Mouse (Mus musculus) lung, adult 2 months (tissue): ENCODE data around the gene Clpb. TPM values are rescaled to one million over a fixed set of nuclear protein-coding genes. Genes with fewer than 3 reads are reported as not detected.

Experiments
- DNase-seq: peaks from one replicate; pipeline ENCODE4 v3.0.0; 2022
- H3K4me1 ChIP-seq: fragments of 200-500 bp; 2 replicates; pipeline ENCODE4 v1.6.1; 2011; ENCODE audit warnings: low read length; ENCODE audit not compliant: control insufficient read depth, insufficient read depth
- H3K4me3 ChIP-seq: fragments of 200-500 bp; replicated peaks from 2 replicates; pipeline ENCODE3; 2011; ENCODE audit warnings: low read depth, mild to moderate bottlenecking, control low read depth, low read length; ENCODE audit errors: extremely low read depth
- CTCF ChIP-seq: fragments of 200-500 bp; IDR thresholded peaks from 2 replicates; pipeline ENCODE4 v1.5.1; 2011; ENCODE audit warnings: mild to moderate bottlenecking, low read length, control low read depth; ENCODE audit not compliant: insufficient read depth
- POLR2A ChIP-seq: fragments of 200-500 bp; IDR thresholded peaks from 2 replicates; pipeline ENCODE4 v1.6.1; 2011; ENCODE audit warnings: low read depth, mild to moderate bottlenecking, control low read depth, low read length, borderline replicate concordance; ENCODE audit errors: extremely low read depth
- WGBS: fragments of 180-500 bp; shearing (Covaris S2); methylation state at CpG from one replicate; pipeline ENCODE4 v1.1.7; 2018; 5-methylcytosine and 5-hydroxymethylcytosine counted together
- polyA plus RNA-seq: library from polyadenylated mRNA; depleted of rRNA; stranded (reverse); fragments of >200 nt; gene quantifications from 2 replicates; pipeline ENCODE4 v1.2.3, GENCODE M21; 2012

Clpb gene
- polyA plus RNA-seq, 1 experiment = 15.5 TPM

DNA sequence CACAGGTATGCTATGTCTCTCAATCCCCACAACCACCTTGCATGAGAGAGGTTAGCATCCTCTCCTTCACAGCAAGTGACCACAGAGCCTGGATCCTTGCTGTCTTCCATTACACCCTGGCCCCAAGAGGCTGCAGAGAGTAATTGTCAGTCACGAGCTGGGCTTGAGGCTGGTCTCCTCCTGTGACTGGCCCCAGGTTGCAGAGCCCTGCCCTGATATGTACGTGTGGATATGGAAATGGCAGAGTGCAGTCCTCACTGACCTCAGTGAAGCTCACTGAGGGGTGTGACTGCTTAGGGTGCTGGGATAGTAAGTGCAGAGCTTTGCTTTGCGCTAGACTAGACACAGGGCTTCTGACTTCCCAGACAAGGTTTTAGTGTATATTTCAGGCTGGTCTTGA is 21.2 kb downstream of the Clpb start:
- TF ChIP-seq POLR2A (no peak), CTCF (no peak)
- WGBS = 80% methylated on average over 3 of the region's 3 CpGs
- no peak for DNase-seq
- Histone ChIP-seq H3K4me3 (no peak overlapping the region), H3K4me1 (no peaks in the 10 kb centered on the region)

DNA sequence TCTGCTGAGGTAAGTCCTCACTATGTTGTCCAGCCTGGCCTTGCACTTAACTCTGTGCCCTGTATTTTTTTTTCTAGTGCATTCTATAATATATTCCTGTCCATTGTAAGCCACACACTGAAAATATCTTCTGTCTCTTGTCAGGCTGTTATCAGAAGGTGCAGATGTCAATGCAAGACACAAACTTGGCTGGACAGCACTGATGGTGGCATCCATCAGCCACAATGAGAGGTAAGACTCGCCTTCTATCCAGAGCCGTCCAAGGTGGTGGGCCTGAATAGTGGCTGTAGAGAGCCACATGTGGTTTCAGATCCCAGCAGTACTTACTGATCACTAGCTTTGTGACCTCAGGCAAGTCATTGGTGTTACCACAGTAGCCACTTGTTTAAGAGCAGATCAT is 23.7 kb downstream of the Clpb start:
- WGBS = 92% methylated on average over 2 of the region's 2 CpGs
- H3K4me3 ChIP-seq = no peak overlapping the region
- TF ChIP-seq POLR2A = no peak
- no peak for TF ChIP-seq CTCF
- H3K4me1 ChIP-seq = no peaks in the 10 kb centered on the region
- DNase-seq = no peak

DNA sequence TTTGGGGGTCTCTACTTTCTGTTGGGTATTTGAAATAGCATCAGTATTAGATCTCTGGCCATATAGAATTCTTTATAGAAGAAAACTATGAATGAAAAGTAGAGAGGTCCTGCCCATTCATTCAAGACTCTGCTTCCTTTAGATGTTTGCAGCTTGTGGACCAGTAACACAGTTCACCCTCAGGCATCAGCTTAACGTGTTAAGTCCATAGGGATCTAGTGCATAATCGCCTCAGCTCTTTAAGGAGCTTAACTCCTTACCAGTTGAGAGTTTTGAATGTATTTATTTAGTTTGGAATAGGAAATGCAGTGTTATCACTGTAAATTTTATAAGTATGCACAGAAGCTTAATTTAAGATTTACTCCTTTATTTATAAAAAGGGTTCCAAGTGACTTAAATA is 27.0 kb downstream of the Clpb start:
- DNase-seq = no peak
- WGBS = 81% methylated on average over 2 of the region's 2 CpGs
- peaks cover 3% of the 10 kb centered on the region; the same call in 1 of the 2 replicates for H3K4me1 ChIP-seq
- no peak overlapping the region for H3K4me3 ChIP-seq
- TF ChIP-seq CTCF (no peak), POLR2A (no peak)

DNA sequence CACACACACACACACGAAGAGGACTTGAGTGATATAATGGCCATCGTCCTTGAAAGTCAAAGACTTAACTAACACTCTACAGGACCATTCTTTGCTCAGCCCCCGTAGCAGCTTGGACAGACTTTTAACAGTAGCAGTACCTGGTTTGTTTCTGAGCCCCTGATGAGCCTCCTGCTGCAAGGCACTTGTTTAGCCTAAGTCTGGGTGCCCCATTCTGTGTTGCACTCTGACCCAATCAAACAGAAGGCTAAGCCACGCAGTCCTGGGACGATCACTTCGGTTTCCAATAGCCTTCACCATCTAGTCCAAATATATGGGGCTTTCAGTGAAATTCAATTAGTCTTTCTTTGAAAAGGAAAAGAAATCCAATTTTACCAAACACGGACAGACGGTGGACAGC is 28.4 kb downstream of the Clpb start:
- WGBS = 86% methylated on average over 8 of the region's 8 CpGs

DNA sequence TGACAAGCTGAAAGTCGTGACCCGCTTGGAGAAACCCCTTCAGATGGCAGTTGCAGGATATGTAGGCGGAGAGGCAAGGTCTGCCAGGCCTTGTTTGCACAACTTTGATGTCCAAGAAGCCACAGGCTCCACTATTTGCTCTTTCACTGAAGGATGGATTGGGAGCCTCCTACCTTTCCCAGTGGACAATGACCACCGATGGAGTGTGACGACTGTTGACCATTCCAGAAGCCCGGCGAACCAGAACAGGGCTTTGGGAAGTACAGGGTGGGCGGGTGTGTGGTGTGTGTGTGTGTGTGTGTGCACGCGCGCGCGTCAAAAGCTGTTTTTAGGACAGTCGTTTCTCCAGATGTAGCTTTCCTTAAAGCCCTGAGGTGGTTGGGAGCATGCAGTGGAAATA is 29.0 kb downstream of the Clpb start:
- DNase-seq = no peak
- no peak overlapping the region for H3K4me3 ChIP-seq
- WGBS = 83% methylated on average over 14 of the region's 14 CpGs
- peaks cover 5% of the 10 kb centered on the region; the same call in 1 of the 2 replicates for H3K4me1 ChIP-seq
- TF ChIP-seq CTCF (no peak), POLR2A (no peak)

More for the DNA sequence above, 28.4 kb downstream of the Clpb start:
- Histone ChIP-seq H3K4me1 (peaks cover 5% of the 10 kb centered on the region; the same call in 1 of the 2 replicates), H3K4me3 (no peak overlapping the region)
- no peak for DNase-seq
- TF ChIP-seq CTCF = no peak
- no peak for TF ChIP-seq POLR2A

DNA sequence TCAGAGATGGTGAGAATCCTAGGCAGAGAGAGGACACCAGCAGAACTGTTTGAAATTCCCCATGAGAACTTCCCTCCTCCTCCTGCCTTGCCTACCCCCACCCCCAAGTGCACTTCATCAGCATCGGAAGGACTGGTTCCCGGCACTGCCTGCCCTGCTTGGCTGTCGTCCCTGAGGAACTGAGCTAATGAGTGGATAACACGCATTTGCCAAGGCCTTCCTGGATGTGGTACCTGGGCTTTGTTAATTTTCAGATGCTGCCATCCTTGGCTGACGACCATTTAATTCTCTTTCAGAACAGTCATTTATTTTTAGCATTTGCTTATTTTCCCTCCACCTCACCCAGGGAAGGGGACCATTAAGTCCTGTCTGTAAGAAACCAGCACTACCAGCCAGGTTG is 32.0 kb downstream of the Clpb start:
- WGBS = 38% methylated on average over 5 of the region's 5 CpGs
- DNase-seq = no peak
- TF ChIP-seq CTCF = no peak
- no peak for TF ChIP-seq POLR2A
- Histone ChIP-seq H3K4me1 (peaks cover 5% of the 10 kb centered on the region; the same call in 1 of the 2 replicates), H3K4me3 (no peak overlapping the region)

DNA sequence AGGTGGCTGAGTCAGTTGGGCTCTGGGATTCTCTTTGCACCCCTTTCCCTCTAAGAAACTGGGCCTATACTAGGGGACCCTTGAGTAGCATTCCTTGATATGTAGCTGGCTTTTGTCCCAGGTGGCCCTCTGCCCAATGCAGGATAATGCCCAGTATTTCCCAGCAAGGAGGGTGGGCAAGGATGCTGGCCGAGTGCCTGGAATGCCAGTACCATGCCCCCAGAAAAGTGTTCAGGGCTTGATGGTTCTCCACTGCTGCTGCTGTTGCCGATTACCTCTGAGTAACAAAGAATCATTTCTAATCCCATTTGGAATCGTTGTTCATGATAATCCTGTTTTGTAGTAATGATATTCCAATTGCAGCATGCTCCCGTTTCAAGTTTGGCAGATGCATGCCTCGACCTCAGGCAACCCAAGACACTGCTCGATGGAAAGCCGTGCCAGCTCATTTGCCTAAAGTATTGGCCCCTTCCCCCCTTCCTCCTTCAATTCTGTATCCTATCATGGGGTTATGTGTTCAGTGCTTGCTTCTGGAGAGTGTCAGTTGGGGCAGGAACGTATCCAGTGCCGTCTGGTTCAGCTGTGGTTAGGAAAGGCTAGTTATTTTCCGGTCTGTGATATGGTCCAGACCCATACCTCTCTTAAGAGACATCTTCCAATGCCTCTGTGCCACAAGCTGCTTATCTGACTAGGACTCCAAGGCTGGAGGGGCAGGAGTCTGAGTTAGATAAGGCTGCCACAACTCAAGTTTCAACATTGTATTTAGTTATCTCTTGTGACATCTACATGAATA is 33.7 kb downstream of the Clpb start:
- H3K4me1 ChIP-seq = peaks cover 5% of the 10 kb centered on the region; the same call in 1 of the 2 replicates
- DNase-seq = no peak
- TF ChIP-seq CTCF (no peak), POLR2A (no peak)
- H3K4me3 ChIP-seq = no peak overlapping the region
- WGBS = 73% methylated on average over 10 of the region's 10 CpGs

DNA sequence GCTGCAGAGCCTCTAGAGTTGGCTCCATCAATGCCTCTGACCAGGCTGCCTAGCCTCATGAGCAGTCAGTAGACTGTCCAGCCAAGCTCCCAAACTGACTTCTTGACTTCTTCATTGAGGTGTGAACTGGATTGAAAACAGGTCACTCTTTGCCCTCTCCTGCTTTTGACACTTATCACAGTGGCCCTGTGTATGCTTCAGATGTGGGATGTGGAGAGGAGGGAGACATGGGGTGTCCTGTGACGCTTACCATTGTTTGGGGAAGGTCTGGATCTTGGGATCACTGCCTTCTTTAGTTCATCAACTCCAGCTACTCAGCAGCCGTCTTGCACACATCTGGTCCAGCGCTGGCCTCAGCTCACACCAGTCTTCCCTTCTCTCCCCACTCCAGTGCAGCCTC is 36.9 kb downstream of the Clpb start:
- H3K4me3 ChIP-seq = no peak overlapping the region
- no peak for DNase-seq
- H3K4me1 ChIP-seq = peaks cover 3% of the 10 kb centered on the region; the same call in 1 of the 2 replicates
- TF ChIP-seq POLR2A (no peak), CTCF (no peak)
- WGBS = 61% methylated on average over 3 of the region's 3 CpGs

DNA sequence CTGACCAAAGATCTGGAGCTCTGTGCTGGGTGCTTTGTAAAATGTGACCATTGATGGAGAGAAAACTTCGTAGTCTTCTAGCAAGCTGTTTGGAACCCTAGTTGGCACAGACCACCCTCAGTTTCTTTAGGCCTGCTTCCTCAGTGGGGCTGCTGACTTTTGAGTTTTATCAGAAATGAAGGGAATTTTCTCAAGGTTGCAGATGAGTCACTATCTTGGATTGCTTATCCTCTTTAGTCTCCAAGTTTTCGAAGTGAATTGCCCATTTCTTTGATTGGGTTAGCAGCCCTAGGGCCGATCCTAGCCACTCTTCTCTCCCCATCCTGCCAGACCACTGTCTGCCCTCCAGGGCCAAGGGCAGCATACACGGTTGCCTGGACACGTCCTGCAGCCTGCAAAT is 39.3 kb downstream of the Clpb start:
- WGBS = 75% methylated on average over 5 of the region's 5 CpGs
- Histone ChIP-seq H3K4me1 (no peaks in the 10 kb centered on the region), H3K4me3 (no peak overlapping the region)
- no peak for DNase-seq
- TF ChIP-seq CTCF (no peak), POLR2A (no peak)

DNA sequence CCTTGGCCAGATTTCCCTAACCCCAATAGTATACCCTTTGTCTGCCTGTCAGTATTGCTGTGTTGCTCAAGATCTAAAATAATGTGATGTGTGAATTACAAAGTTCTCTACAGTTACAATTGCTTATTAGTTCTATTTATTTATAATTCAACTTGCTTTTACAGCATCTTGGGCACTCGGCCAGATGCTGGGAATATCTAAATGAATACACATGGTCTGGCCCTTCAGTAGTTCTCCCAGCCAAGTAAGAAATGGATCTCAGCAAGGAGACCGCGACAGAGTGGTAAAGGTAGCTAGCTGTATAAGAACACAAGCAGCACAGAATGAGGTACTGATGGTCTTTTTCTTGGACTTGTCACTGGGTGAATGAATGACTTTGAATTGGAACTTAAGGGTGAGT is 46.2 kb downstream of the Clpb start:
- 81% methylated on average over 3 of the region's 3 CpGs for WGBS
- no peak for DNase-seq
- TF ChIP-seq CTCF = no peak
- Histone ChIP-seq H3K4me3 (no peak overlapping the region), H3K4me1 (no peaks in the 10 kb centered on the region)

DNA sequence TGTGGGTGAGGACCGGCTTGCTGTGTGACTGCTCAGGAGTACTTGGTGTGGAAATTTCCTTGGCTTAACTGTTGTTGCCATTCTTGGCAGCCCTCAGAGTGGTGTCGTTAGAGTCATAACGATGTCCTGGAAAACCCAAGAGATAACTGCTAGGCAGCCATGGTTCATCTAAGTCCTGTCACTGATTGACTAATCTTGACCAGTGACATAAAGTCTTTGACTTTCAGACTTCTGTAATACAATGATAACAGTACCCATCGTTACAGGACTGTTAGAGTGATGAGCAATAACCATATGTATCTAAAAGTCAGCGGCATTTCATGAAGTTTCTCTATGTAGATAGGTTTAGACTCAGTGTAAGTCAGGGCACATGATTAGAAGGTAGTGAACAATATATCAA is 46.8 kb downstream of the Clpb start:
- Histone ChIP-seq H3K4me3 (no peak overlapping the region), H3K4me1 (no peaks in the 10 kb centered on the region)
- DNase-seq = no peak
- 74% methylated on average over 5 of the region's 5 CpGs for WGBS
- TF ChIP-seq POLR2A (no peak), CTCF (no peak)
